ENCODE assay signal across 1 mouse cellular context in genomic region chr4:124710776-124711291, GRCm38 (mm10).
TF ChIP-seq lines count a peak whose summit lies in the region.

No protein-coding gene starts in this region.

TF ChIP-seq in MEL, 35 proteins besides CTCF, POLR2A, EP300 and RAD21 (continued from another document):
- TF ChIP-seq SIN3A (IDR thresholded peaks at IDR 0.05; ENCODE audit: low read length), result peak; percentile 34; the same call in 1 of the 2 replicates
- TF ChIP-seq TBP (IDR thresholded peaks at IDR 0.05; ENCODE audit: low read depth, low read length), result 0 out of 2 replicates have a peak, but pooled peaks have one; percentile 22
- TF ChIP-seq ZC3H11A (IDR thresholded peaks at IDR 0.05; ENCODE audit: low read depth, low read length), result peak; percentile 41; the same call in 1 of the 2 replicates
- TF ChIP-seq NELFE (IDR thresholded peaks at IDR 0.05; ENCODE audit: low read depth, low read length), result no peak
- TF ChIP-seq USF2 (IDR thresholded peaks at IDR 0.05; ENCODE audit: borderline replicate concordance in 1 of 2, insufficient read depth in 1 of 2, low read depth in 1 of 2, low read length in 2 of 2), result no peak
- peak; percentile 71 for TF ChIP-seq SMC3 (IDR thresholded peaks at IDR 0.05; ENCODE audit: low read depth, low read length)
- TF ChIP-seq HCFC1 (IDR thresholded peaks at IDR 0.05; ENCODE audit: low read depth, low read length), result 0 out of 2 replicates have a peak, but pooled peaks have one; percentile 41
